Mouse (Mus musculus) testis, postnatal 10 days (tissue): ENCODE measurements around the gene Aspscr1.

ENCODE experiments used
- DNase-seq: peaks from one replicate; pipeline ENCODE4 v3.0.0; 2021; ENCODE audit warnings: low spot score

The Aspscr1 gene

GRCm38 (mm10) chr11:120713580-120714518 is 41.1 kb downstream of the Aspscr1 start, which contains the start of the genes Cenpx and Lrrc45:
Gene Cenpx (minus strand): TSS chr11:120713738.
Gene Lrrc45 (plus strand): TSS chr11:120713925.
- peak; percentile 95 for DNase-seq

DNA sequence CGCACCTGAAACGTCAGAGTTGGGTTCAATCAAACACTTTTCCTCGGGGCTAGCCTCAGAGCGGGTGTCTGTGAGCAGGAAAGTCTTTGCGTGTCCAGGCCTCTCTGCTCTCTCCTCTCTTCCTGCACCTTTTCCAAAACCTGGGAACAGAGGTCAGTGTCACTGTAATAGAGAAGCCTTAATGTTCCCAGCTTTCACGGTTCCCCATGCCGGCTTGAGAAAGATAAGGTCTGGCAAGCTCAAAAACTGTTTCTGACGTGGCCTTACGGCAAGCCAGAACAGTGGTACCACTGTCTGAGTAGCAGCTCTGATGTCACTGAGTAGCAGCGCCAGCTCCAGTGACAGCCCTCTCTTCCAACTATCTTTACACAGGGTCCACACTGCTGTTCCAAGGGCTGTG is 41.8 kb downstream of the Aspscr1 start:
- DNase-seq: no peak

- DNase-seq: no peak
Observed at GRCm38 (mm10) chr11:120715131-120715530, 42.4 kb downstream of the Aspscr1 start.

- no peak for DNase-seq
Observed at GRCm38 (mm10) chr11:120719242-120719641, 46.5 kb downstream of the Aspscr1 start.

DNA sequence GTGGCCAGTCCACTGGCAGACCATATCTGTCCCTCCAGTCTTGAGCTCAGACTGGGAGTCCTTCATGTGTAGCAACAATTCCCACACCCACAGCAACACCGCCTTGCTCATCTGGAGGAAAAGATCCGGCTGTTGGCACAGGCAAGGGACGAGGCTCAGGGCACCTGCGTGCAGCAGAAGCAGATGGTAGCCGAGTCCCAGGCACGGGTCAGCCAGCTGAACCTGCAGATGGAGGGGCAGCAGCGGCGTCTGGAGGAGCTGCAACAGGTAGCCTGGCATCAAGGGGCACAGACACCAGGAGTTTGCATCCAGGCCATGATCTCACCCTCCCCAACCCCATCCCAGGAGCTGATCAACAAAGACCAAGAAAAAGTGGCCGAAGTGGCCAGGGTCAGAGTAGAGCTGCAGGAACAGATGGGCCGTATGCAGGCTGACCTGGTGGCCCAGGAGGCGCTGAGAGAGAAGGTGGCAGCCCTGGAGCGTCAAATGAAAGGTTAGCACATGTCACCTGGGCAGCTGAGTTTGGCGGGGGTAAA is 47.1 kb downstream of the Aspscr1 start:
- DNase-seq: no peak

- DNase-seq: peak; percentile 98
Observed at GRCm38 (mm10) chr11:120720450-120720849, 47.7 kb downstream of the Aspscr1 start.

GRCm38 (mm10) chr11:120721124-120722066 is 48.6 kb downstream of the Aspscr1 start, which contains the start of gene Rac3:
Gene Rac3 (plus strand): TSS chr11:120721470.
- peak; percentile 85 for DNase-seq

DNA sequence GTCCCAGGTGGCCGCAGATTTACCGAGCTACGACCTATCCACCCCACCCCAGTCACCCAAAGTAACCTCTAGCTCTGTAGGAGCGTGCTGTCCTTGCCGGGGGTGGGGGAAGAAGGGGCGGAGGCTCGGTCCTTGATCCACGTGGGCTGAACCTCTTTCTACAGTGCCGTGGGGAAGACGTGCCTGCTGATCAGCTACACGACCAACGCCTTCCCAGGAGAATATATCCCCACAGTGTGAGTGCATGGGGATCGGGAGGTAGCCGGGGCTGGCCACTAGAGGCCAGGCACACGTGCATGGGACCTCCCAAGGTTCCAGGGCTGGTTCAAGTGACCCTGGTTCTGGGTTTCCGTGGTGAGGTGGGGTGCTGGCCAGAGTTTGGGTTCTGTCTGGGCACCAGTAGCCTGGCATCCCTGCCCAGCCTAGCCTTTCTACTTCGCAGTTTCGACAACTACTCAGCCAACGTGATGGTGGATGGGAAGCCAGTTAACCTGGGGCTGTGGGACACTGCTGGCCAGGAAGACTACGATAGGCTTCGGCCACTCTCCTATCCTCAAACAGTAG is 49.4 kb downstream of the Aspscr1 start:
- no peak for DNase-seq

DNA sequence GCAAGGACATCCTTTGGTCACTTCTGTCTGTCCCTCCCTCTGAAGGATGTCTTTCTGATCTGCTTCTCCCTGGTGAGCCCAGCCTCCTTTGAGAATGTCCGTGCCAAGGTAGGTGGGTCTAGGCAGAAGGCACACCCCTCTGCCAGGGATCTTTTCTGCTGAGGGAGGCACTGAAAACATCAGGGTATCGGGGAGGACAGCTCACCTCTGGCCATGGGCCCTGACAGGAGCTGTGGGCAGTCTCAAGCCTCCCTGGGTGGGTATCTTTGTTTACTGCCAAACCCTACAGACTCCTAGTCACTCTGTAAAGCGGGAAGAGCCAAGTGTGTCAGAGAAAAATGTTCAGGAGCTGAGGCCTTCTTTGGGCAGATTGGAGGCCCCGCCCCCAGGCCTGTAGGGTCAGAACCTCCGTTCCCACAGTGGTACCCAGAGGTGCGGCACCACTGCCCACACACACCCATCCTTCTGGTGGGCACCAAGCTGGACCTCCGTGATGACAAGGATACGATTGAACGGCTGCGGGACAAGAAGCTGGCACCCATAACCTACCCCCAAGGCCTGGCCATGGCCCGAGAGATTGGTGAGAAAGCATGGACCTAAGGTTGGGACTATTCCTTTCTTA is 50.1 kb downstream of the Aspscr1 start:
- peak; percentile 52 for DNase-seq

- no peak for DNase-seq
Observed at GRCm38 (mm10) chr11:120723509-120723908, 50.7 kb downstream of the Aspscr1 start.

DNA sequence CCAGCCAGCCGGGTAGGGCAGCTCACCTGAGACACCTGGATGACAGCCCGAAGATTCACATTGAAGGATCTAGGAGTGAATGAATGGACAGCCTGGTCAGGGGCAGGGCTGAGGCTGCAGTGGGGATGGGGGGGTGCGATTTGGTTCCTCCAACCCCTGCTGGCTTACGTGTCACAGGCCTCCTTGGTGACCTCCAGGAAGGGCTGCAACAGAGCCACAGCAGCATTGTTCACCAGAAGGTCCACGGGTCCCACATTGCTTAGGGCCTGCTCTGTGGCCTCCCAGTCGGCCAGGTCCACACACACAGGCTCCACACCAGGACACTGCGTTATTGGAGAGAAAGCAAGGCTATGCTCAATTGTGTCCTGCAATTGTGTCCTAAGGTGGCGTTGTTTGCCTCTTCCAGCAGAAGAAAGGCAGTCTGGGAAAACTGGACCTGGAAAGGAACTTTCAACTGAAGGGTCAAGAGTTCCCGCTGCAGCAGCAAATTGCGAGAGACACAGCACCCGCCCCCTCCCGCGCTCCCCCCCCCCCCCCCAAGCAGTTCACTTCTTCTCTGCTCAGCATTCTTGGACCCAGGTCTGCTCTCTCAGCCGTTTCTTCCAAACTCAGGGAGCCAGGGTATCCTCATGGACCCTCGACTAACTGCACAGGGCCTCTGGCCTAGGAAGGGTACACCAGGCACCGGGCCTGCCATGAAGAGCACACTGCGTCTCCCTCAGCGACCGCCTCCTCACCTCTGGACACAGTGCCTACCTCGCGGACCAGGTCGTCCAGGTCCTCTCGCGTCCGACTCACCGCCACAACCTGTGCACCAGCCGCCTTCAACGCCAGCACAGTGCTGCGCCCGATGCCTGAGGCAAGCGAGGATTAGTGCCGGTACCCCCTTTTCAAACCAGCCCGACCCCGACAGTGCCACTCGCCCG is 53.7 kb downstream of the Aspscr1 start:
- no peak for DNase-seq

GRCm38 (mm10) chr11:120727169-120727527 is 54.4 kb downstream of the Aspscr1 start, which contains the start of gene Dcxr:
Gene Dcxr (minus strand): TSS chr11:120727281.
- peak; percentile 87 for DNase-seq

DNA sequence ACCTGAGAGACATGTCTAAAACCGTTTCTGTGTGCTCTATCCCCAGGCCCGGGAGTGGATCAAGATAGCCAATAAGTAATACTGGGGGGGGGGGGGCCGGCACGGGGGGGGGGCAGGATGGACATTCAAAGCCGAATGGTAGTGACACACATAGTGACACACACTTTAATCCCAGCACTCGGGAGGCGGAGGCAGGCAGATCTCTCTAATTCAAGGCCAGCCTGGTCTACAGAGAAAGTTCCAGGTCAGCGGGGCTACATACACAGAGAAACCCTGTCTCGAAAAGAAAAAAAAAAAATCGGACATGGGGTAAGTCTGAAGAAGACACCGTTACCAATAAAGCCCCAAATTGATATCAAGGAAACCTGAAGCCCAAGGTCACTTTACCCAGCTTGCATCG is 54.8 kb downstream of the Aspscr1 start:
- DNase-seq: no peak

DNA sequence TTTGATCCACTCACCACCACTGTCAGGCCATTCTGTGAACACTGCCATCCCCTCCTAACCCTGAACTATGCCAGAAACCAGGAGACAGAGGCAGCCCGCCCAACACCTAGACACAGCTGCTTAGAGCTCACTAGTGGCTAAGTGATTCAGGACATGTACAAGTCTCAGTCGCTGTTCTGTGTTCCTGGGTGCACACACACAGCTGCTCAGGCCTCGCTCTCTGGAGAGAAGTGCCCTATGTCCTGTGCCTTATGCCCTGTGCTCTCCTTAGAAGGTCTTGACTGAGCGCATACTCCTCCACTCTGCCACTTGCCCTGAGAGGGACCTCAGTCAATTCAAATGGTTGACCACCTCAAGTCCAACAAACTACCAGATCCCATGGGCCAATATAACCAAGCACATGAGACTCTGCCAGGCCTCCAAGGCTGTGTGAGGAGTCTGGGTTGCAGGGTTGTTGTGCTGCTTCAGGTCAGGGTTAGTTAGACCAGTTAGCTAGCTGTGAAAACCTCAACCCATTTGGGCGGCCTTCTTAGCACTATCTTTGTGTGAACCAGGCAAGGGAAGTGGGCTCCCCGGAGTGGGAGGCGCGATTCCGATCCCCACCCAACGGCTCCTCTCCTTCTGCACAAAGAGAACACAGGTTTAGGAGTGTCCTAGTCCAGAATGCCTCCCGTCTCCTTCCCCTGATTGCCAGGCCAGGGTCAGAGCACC is 55.9 kb downstream of the Aspscr1 start:
- DNase-seq: no peak

DNA sequence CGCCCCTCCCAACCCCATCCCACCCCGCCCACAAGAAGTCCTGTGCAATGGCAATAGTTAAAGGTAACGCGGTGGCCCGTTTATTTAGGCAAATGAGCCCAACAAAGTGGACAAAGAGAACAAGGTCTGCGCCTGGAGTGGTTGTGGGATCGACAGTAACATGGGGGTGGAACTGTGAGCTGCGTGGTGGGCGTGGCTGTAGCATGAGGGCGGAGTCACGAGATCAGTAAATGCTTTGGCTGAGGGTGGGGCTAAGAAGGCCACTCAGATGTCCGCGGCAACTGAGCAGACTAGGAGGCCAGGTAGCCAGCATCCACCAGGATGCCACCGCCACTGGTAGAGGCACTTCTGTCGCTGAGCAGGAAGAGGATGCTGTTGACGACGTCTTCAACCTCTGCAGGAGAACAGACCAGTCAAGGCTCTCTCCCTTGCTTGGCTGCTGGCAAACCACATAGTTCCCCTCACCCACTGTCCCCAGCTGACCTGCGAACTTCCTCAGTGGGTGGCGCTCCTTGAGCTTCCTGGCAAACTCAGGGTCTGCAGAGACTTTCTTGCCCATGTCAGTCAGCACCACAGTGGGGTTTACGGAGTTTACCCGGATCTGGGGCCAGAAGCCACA is 56.8 kb downstream of the Aspscr1 start:
- DNase-seq: peak; percentile 70

DNA sequence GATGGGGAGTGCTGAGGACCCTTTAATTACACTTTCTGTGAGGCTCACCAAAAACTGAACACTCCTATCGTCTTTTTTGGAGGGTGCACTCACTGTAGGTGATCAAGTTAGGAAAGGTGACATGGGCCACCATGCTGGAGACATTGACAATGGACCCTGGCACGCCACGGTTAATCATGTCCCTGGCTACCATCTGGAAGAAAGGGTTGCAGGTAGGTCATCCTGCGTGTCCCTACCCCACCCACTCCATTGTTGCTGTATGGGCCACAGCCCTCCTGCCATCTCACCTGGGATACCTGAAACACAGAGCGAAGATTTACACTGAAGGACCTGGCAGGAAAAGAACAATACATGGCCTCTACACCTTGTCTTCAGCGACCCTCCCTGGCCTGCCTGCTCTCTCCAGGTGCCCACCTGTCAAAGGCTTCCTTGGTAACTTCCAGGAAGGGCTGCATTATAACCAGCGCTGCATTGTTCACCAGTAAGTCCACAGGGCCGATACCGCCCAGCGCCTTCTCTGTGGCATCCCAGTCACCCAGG is 57.6 kb downstream of the Aspscr1 start:
- no peak for DNase-seq

DNA sequence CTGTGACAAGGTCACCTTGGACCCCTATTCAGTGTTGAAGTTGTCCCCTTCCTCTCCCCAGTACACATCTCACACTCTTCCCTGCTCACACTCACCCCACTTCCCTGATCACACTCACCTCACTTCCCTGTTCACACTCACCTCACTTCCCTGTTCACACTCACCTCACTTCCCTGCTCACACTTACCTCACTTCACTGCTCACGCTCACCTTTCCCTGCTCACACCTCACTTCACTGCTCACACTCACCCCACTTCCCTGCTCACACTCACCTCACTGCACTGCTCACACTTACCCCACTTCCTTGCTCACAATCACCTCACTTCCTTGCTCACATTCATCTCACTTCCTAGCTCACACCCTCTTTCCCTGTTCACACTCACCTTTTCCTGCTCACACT is 58.6 kb downstream of the Aspscr1 start:
- DNase-seq: no peak

DNA sequence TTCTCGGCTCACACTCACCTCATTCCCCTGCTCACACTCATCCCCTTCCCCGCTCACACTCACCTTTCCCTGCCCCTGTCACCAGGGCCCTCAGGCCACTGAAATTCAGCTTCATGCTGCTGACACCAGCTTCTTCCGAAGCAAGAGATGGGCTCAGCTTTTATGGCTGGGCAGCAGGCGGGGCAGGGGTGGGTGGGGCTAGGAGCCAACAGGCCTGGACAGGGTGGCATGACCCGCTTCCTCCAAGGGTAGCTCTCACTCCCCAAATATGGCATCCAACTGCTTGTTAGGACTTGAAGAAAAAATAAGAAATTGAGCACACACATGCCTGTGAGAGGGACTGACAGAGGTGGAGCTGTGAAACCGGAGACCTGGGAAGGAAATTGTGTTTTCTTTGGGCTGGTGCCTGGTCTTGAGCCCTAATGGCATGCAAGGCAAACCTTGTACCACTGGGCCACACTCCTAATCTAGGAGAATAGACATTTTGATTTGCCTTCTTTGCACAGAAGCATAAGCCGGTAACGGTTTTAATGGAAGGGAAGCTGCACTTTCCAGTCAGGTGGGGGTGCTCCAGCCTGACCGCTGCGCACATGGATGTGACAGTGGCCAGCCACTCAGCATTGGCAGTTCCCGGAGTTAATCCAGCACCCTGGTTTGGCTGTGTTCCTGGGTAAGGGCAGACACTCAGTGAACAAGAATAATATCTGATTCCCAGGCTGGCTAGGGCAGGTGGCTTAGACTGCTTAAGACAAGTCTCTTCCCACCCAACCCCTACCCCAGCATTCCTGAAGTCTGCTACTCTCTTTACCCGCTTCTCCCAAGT is 59.3 kb downstream of the Aspscr1 start, which contains the start of gene Cbr2:
TSS of gene Cbr2 (minus strand) at position 257 of the 823 bp plus-strand sequence.
- DNase-seq: no peak
